Mouse (Mus musculus): ENCODE data around the gene Lhx1. TPM values are rescaled to one million over a fixed set of nuclear protein-coding genes. Genes with fewer than 3 reads are reported as not detected.

The Lhx1 gene
- polyA plus RNA-seq, 1 experiment = not detected

DNA sequence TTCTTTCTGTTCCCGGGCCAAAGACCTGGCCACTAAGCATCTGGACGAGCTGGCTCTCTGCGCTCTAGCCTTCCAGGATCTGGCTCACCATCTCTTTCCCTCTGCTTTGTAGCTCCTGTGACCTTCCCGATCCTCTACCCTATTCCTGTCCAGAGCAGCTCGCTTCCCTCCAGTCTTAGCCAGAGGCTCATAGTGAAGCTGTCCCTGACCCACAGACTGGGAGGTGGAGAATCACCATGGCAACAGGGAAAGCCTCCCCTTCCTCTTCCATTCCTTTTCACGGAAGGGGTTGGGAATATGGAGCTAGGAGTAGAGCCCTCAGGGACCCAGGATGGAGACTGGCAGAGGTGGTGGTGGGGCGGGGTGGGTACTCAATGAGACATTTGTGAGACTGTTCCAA is 38.0 kb upstream of the Lhx1 start:
- no peaks in the 10 kb centered on the region for H3K79me2 ChIP-seq (ENCODE audit: control insufficient read depth, insufficient read depth)
- H3K4me3 ChIP-seq = no peak overlapping the region
- no peak overlapping the region for H3K4me2 ChIP-seq (ENCODE audit: low read depth)
- no peaks in the 10 kb centered on the region for H3K36me3 ChIP-seq (ENCODE audit: control insufficient read depth, insufficient read depth)
- TF ChIP-seq TCF12 (IDR thresholded peaks at IDR 0.05; ENCODE audit: insufficient read depth, poor library complexity, severe bottlenecking) (no peak), USF1 (IDR thresholded peaks at IDR 0.05; ENCODE audit: low read depth) (no peak), MYOG (IDR thresholded peaks at IDR 0.05; ENCODE audit: control insufficient read depth in 1 of 3, insufficient read depth in 1 of 3, insufficient read length in 2 of 3, low read depth in 2 of 3) (no peak), SRF (IDR thresholded peaks at IDR 0.05; ENCODE audit: control insufficient read depth, insufficient read length, low read depth) (no peak), MAX (IDR thresholded peaks at IDR 0.05; ENCODE audit: low read depth) (no peak), TCF3 (IDR thresholded peaks at IDR 0.05; ENCODE audit: insufficient read length, low read depth) (no peak), MYOD1 (IDR thresholded peaks at IDR 0.05; ENCODE audit: control insufficient read depth in 1 of 3, insufficient read length in 2 of 3, low read depth in 2 of 3) (no peak), CEBPB (IDR thresholded peaks at IDR 0.05; ENCODE audit: insufficient read depth, poor library complexity, severe bottlenecking) (no peak), REST (IDR thresholded peaks at IDR 0.05; ENCODE audit: insufficient read depth, insufficient read length) (no peak), POLR2A (IDR thresholded peaks at IDR 0.05; ENCODE audit: insufficient read length, low read depth) (no peak), POLR2AphosphoS2 (IDR thresholded peaks at IDR 0.05; ENCODE audit: insufficient read length, low read depth) (no peak), E2F4 (IDR thresholded peaks at IDR 0.05; ENCODE audit: insufficient read depth) (no peak)
- H3ac ChIP-seq (ENCODE audit: control insufficient read depth, insufficient read length) = no peak overlapping the region
- peaks cover 74% of the 10 kb centered on the region for H3K27me3 ChIP-seq (ENCODE audit: control insufficient read depth, insufficient read depth, insufficient read length)

DNA sequence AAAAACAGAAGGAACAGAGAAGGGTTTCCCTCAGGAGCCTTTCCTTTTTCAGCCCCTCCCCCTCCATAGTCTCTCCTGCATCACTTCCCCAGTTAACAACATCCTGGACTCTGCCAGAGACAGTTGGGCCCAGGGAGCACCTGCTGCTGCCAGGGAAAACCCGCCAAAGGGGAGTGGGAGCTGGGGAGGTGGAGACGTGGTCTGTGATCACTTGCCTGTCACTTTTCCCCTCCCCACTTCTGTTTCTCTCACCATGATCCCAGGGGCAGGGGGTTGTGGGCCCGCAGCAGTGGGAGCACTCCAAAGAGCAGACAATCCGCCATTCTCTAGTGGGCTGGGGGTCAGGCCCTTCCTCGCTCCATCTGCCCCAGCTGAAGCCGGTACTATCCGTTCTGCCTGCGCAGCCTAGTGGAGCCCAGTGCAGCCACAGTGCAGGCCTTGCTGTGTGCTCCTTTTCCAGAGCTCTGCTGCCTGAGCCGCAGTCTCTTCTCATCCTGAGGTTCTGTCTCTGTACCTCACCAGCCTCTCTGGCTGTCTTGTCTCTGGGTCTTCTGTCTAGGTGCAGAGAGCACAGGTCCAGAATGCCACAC is 37.5 kb upstream of the Lhx1 start:
- Histone ChIP-seq H3K4me3 (no peak overlapping the region), H3K4me2 (ENCODE audit: low read depth) (no peak overlapping the region), H3K36me3 (ENCODE audit: control insufficient read depth, insufficient read depth) (no peaks in the 10 kb centered on the region), H3K79me2 (ENCODE audit: control insufficient read depth, insufficient read depth) (no peaks in the 10 kb centered on the region), H3ac (ENCODE audit: control insufficient read depth, insufficient read length) (no peak overlapping the region), H3K27me3 (ENCODE audit: control insufficient read depth, insufficient read depth, insufficient read length) (peaks cover 72% of the 10 kb centered on the region)
- no peak for TF ChIP-seq MYOG (IDR thresholded peaks at IDR 0.05; ENCODE audit: control insufficient read depth in 1 of 3, insufficient read depth in 1 of 3, insufficient read length in 2 of 3, low read depth in 2 of 3)
- TF ChIP-seq REST (IDR thresholded peaks at IDR 0.05; ENCODE audit: insufficient read depth, insufficient read length) = no peak

DNA sequence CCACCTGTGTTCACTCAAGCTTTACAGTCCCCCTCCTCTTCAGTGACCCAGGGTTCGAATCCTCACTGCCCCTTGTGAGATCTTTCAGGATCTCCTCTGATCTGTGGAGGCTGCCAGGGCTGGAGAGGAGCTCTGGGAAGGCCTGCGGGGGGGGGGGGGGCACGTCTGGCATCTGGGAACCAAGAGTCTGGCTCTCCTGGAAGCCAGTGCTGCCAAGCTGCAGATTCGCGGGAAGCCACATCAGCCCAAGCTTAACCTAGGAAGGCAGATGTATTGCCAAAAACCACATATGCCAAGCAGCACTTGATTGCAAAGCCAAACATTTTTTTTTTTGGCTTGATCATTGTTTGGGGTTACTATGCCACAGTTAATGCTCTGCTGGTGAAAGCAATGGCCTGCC is 36.2 kb upstream of the Lhx1 start:
- H3K79me2 ChIP-seq (ENCODE audit: control insufficient read depth, insufficient read depth) = no peaks in the 10 kb centered on the region
- H3K4me2 ChIP-seq (ENCODE audit: low read depth) = no peak overlapping the region
- H3K36me3 ChIP-seq (ENCODE audit: control insufficient read depth, insufficient read depth) = no peaks in the 10 kb centered on the region
- TF ChIP-seq TCF12 (IDR thresholded peaks at IDR 0.05; ENCODE audit: insufficient read depth, poor library complexity, severe bottlenecking) (no peak), POLR2A (IDR thresholded peaks at IDR 0.05; ENCODE audit: insufficient read length, low read depth) (no peak), TCF3 (IDR thresholded peaks at IDR 0.05; ENCODE audit: insufficient read length, low read depth) (no peak), MYOG (IDR thresholded peaks at IDR 0.05; ENCODE audit: control insufficient read depth in 1 of 3, insufficient read depth in 1 of 3, insufficient read length in 2 of 3, low read depth in 2 of 3) (no peak), POLR2AphosphoS2 (IDR thresholded peaks at IDR 0.05; ENCODE audit: insufficient read length, low read depth) (no peak), USF1 (IDR thresholded peaks at IDR 0.05; ENCODE audit: low read depth) (no peak), MAX (IDR thresholded peaks at IDR 0.05; ENCODE audit: low read depth) (no peak)
- peaks cover 60% of the 10 kb centered on the region for H3K27me3 ChIP-seq (ENCODE audit: control insufficient read depth, insufficient read depth, insufficient read length)
- H3K4me3 ChIP-seq = no peak overlapping the region
- no peak overlapping the region for H3ac ChIP-seq (ENCODE audit: control insufficient read depth, insufficient read length)

DNA sequence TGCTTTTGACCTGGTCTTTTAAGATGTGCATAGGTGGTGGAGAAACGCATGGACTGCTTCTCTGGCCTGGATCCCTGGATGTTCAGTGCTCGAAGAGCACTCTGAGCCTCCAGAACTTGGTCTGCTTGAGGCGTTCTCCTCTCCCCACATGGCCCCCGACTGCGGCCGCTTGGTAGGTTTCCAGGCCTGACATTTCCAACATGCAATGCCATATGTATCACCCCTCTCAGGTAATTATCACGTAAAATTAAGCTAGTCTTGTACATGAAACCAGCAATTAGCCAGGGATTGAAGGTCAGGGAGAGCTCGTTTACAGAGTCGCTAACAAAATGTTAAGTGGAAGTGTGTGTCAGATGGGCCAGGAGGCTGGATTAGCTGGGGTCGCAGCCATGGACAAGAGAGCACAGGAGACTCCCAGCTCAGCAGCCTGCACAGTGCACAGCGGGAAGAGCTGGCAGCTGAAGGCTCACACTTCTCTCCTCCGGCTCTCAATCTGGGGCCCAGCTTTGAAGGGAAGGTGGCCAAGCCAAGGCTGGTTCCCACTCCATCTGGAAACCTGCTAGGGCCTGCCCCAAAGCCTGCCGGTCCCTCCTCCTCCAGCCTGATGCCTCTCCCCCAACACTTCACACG is 28.6 kb upstream of the Lhx1 start:
- Histone ChIP-seq H3K27me3 (ENCODE audit: control insufficient read depth, insufficient read depth, insufficient read length) (peaks cover 59% of the 10 kb centered on the region), H3K4me3 (no peak overlapping the region), H3K4me2 (ENCODE audit: low read depth) (no peak overlapping the region), H3ac (ENCODE audit: control insufficient read depth, insufficient read length) (no peak overlapping the region), H3K79me2 (ENCODE audit: control insufficient read depth, insufficient read depth) (no peaks in the 10 kb centered on the region), H3K36me3 (ENCODE audit: control insufficient read depth, insufficient read depth) (no peaks in the 10 kb centered on the region)
- TF ChIP-seq TCF12 (IDR thresholded peaks at IDR 0.05; ENCODE audit: insufficient read depth, poor library complexity, severe bottlenecking) (no peak), MYOG (IDR thresholded peaks at IDR 0.05; ENCODE audit: control insufficient read depth in 1 of 3, insufficient read depth in 1 of 3, insufficient read length in 2 of 3, low read depth in 2 of 3) (no peak), E2F4 (IDR thresholded peaks at IDR 0.05; ENCODE audit: insufficient read depth) (no peak)

DNA sequence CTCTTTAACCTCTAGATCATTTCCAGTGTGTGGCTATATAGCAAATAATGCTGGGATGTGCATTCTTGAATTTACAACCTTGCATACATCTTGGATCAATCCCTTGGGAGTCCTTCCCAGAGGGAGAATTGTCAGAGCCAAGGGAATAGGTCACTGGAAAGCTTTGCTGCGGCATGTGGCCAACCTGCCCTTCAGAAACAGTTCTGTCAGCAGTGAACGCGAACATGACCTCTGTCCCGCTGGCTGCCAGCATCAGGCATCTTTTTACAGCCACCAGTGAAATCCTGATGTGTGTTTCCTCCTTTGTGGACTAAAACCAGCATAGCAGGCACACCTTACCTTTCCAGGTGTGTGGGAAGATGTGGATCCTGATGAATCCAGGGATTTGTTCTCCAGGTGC is 26.0 kb upstream of the Lhx1 start:
- no peaks in the 10 kb centered on the region for H3K36me3 ChIP-seq (ENCODE audit: control insufficient read depth, insufficient read depth)
- no peak overlapping the region for H3K4me2 ChIP-seq (ENCODE audit: low read depth)
- H3K4me3 ChIP-seq = no peak overlapping the region
- no peak for TF ChIP-seq MYOD1 (IDR thresholded peaks at IDR 0.05; ENCODE audit: control insufficient read depth in 1 of 3, insufficient read length in 2 of 3, low read depth in 2 of 3)
- no peak for TF ChIP-seq POLR2AphosphoS2 (IDR thresholded peaks at IDR 0.05; ENCODE audit: insufficient read length, low read depth)
- no peak for TF ChIP-seq MAX (IDR thresholded peaks at IDR 0.05; ENCODE audit: low read depth)
- no peak for TF ChIP-seq SRF (IDR thresholded peaks at IDR 0.05; ENCODE audit: control insufficient read depth, insufficient read length, low read depth)
- H3ac ChIP-seq (ENCODE audit: control insufficient read depth, insufficient read length) = no peak overlapping the region
- H3K79me2 ChIP-seq (ENCODE audit: control insufficient read depth, insufficient read depth) = no peaks in the 10 kb centered on the region
- H3K27me3 ChIP-seq (ENCODE audit: control insufficient read depth, insufficient read depth, insufficient read length) = peaks cover 67% of the 10 kb centered on the region

All from myocyte (in vitro differentiated cells).